Mouse (Mus musculus) forebrain, postnatal 0 days (tissue): ENCODE measurements around the gene Adprh. TPM values are rescaled to one million over a fixed set of nuclear protein-coding genes. Genes with fewer than 3 reads are reported as not detected.
"Not testable (repeated sequence)": the region's sequence is repeated elsewhere in the genome, so short reads cannot be mapped to it uniquely, and the experiment has no call there.

Experiments used
- ATAC-seq: fragments of 200-750 bp; cut with Nextera tagmentation; 2 replicates; pipeline ENCODE4 v1.8.0; 2017; ENCODE audit warnings: mild to moderate bottlenecking, moderate library complexity
- DNase-seq: peaks from one replicate; pipeline ENCODE4 v3.0.0-alpha.2; 2015
- H3K27ac ChIP-seq: fragments of 300-500 bp; sonication (generic); 2 replicates; pipeline ENCODE4 v1.5.1; 2014; ENCODE audit warnings: low read depth, mild to moderate bottlenecking, antibody characterized with exemption, low read length, moderate library complexity, mixed read lengths
- H3K27me3 ChIP-seq: fragments of 300-500 bp; sonication (generic); 2 replicates; pipeline ENCODE4 v1.6.1; 2014; ENCODE audit warnings: mild to moderate bottlenecking, low read length, mixed read lengths; ENCODE audit not compliant: insufficient read depth
- H3K36me3 ChIP-seq: fragments of 300-500 bp; sonication (generic); 2 replicates; pipeline ENCODE4 v1.6.1; 2014; ENCODE audit warnings: mild to moderate bottlenecking, moderate library complexity; ENCODE audit not compliant: insufficient read depth
- H3K4me1 ChIP-seq: fragments of 300-500 bp; sonication (generic); 2 replicates; pipeline ENCODE4 v1.6.1; 2014; ENCODE audit warnings: antibody characterized with exemption; ENCODE audit not compliant: insufficient read depth
- H3K4me2 ChIP-seq: fragments of 300-500 bp; sonication (generic); 2 replicates; pipeline ENCODE4 v1.6.1; 2014; ENCODE audit warnings: low read depth, mild to moderate bottlenecking, moderate library complexity
- H3K4me3 ChIP-seq: fragments of 300-500 bp; sonication (generic); 2 replicates; pipeline ENCODE4 v1.5.1; 2014; ENCODE audit warnings: low read depth, low read length, mixed read lengths
- H3K9ac ChIP-seq: fragments of 300-500 bp; sonication (generic); 2 replicates; pipeline ENCODE4 v1.6.1; 2014; ENCODE audit warnings: mild to moderate bottlenecking
- H3K9me3 ChIP-seq: fragments of 300-500 bp; sonication (generic); 2 replicates; pipeline ENCODE4 v1.6.1; 2016; ENCODE audit warnings: low read length
- CTCF ChIP-seq: sonication (generic); IDR thresholded peaks from 2 replicates; pipeline ENCODE4 v1.5.1; 2016; ENCODE audit warnings: antibody characterized with exemption, control low read depth, low read depth
- WGBS: fragments of 180-500 bp; shearing (Covaris S2); extraction: QIAGEN DNeasy Blood & Tissue Kit; methylation state at CpG from one replicate; pipeline ENCODE4 v1.1.7; 2014; 5-methylcytosine and 5-hydroxymethylcytosine counted together
- polyA plus RNA-seq: library from polyadenylated mRNA; unstranded; fragments of >200 nt; fragmentation: Nextera tagmentation; extraction: Ambion mirVana; gene quantifications from 2 replicates; pipeline ENCODE4 v1.2.1, GENCODE M21; 2015
- total RNA-seq: library from RNA; depleted of rRNA; stranded (reverse); fragments of >200 nt; gene quantifications from 2 replicates; pipeline ENCODE4 v1.2.3, GENCODE M21; 2014

Adprh gene
- total and polyA plus RNA-seq, 2 experiments from 2014 or later = 40.8 to 134 TPM

GRCm38 (mm10) chr16:38448458-38448857 lies 4.0 kb downstream of the Adprh start:
- Histone ChIP-seq H3K4me1 (peaks cover 7% of the 10 kb centered on the region; the same call in 1 of the 2 replicates), H3K36me3 (peaks cover 53% of the 10 kb centered on the region)
- no peak for ATAC-seq

GRCm38 (mm10) chr16:38447366-38447765 lies 5.1 kb downstream of the Adprh start:
- TF ChIP-seq CTCF = no peak
- H3K36me3 ChIP-seq = peaks cover 56% of the 10 kb centered on the region

More at GRCm38 (mm10) chr16:38448458-38448857, 4.0 kb downstream of the Adprh start:
- Histone ChIP-seq H3K27me3 (no peaks in the 10 kb centered on the region), H3K9me3 (no peaks in the 10 kb centered on the region), H3K9ac (no peak overlapping the region), H3K4me3 (no peak overlapping the region), H3K4me2 (no peak overlapping the region), H3K27ac (no peak overlapping the region)
- no peak for TF ChIP-seq CTCF
- 95% methylated on average over 12 of the region's 12 CpGs for WGBS
- DNase-seq = no peak

GRCm38 (mm10) chr16:38446141-38446540 lies 6.4 kb downstream of the Adprh start:
- not testable (repeated sequence) for H3K27me3 ChIP-seq, H3K4me2 ChIP-seq, H3K9me3 ChIP-seq, H3K4me3 ChIP-seq, H3K9ac ChIP-seq, DNase-seq, H3K4me1 ChIP-seq, H3K27ac ChIP-seq, ATAC-seq
- peaks cover 56% of the 10 kb centered on the region for H3K36me3 ChIP-seq
- WGBS = 95% methylated on average over 2 of the region's 2 CpGs

More at GRCm38 (mm10) chr16:38447366-38447765, 5.1 kb downstream of the Adprh start:
- Histone ChIP-seq H3K9ac (no peak overlapping the region), H3K27me3 (no peaks in the 10 kb centered on the region), H3K9me3 (no peaks in the 10 kb centered on the region), H3K4me3 (no peak overlapping the region), H3K4me2 (no peak overlapping the region), H3K27ac (no peak overlapping the region), H3K4me1 (peaks cover 7% of the 10 kb centered on the region; the same call in 1 of the 2 replicates)
- ATAC-seq = no peak
- WGBS = 88% methylated on average over 21 of the region's 21 CpGs
- no peak for DNase-seq

GRCm38 (mm10) chr16:38445576-38445975 lies 6.9 kb downstream of the Adprh start:
- Histone ChIP-seq H3K9me3 (no peaks in the 10 kb centered on the region), H3K27ac (no peak overlapping the region), H3K4me3 (no peak overlapping the region), H3K4me1 (no peaks in the 10 kb centered on the region), H3K27me3 (no peaks in the 10 kb centered on the region), H3K4me2 (no peak overlapping the region), H3K36me3 (peaks cover 56% of the 10 kb centered on the region), H3K9ac (no peak overlapping the region)
- DNase-seq = no peak
- no peak for TF ChIP-seq CTCF
- ATAC-seq = no peak
- 97% methylated on average over 20 of the region's 20 CpGs for WGBS

GRCm38 (mm10) chr16:38445046-38445445 lies 7.5 kb downstream of the Adprh start:
- no peak overlapping the region for H3K9ac ChIP-seq
- H3K4me2 ChIP-seq = no peak overlapping the region
- H3K36me3 ChIP-seq = peaks cover 54% of the 10 kb centered on the region
- no peaks in the 10 kb centered on the region for H3K4me1 ChIP-seq
- DNase-seq (no peak), ATAC-seq (no peak)
- H3K4me3 ChIP-seq = no peak overlapping the region
- H3K27me3 ChIP-seq = no peaks in the 10 kb centered on the region
- no peak for TF ChIP-seq CTCF
- H3K9me3 ChIP-seq = no peaks in the 10 kb centered on the region
- no peak overlapping the region for H3K27ac ChIP-seq
- 93% methylated on average over 1 of the region's 1 CpGs for WGBS

- ATAC-seq = no peak
- 98% methylated on average over 7 of the region's 7 CpGs for WGBS
- no peak overlapping the region for H3K4me2 ChIP-seq
- H3K9me3 ChIP-seq = no peaks in the 10 kb centered on the region
- H3K27me3 ChIP-seq = no peaks in the 10 kb centered on the region
- H3K36me3 ChIP-seq = peaks cover 49% of the 10 kb centered on the region
- DNase-seq = no peak
- TF ChIP-seq CTCF = no peak
- H3K4me3 ChIP-seq = no peak overlapping the region
- H3K9ac ChIP-seq = no peak overlapping the region
- no peak overlapping the region for H3K27ac ChIP-seq
- no peaks in the 10 kb centered on the region for H3K4me1 ChIP-seq
Measured at GRCm38 (mm10) chr16:38443721-38444464, 8.6 kb downstream of the Adprh start.

GRCm38 (mm10) chr16:38442216-38442615 lies 10.3 kb downstream of the Adprh start:
- ATAC-seq (no peak), DNase-seq (no peak)
- TF ChIP-seq CTCF = no peak
- WGBS = 84% methylated on average over 8 of the region's 8 CpGs
- H3K9me3 ChIP-seq = no peaks in the 10 kb centered on the region
- H3K27me3 ChIP-seq = no peaks in the 10 kb centered on the region
- no peak overlapping the region for H3K4me2 ChIP-seq
- no peak overlapping the region for H3K4me3 ChIP-seq
- H3K4me1 ChIP-seq = no peaks in the 10 kb centered on the region
- H3K9ac ChIP-seq = no peak overlapping the region
- H3K27ac ChIP-seq = no peak overlapping the region
- H3K36me3 ChIP-seq = peaks cover 38% of the 10 kb centered on the region
